Mouse (Mus musculus) spleen, postnatal 36 days (tissue): Measurements from ENCODE around the gene Mapk8ip1.
A peak's percentile ranks its signal among the peaks of the same experiment; 100 is the strongest.

Experiments used
- DNase-seq, 2 experiments: peaks; one replicate each; pipeline ENCODE4 v3.0.0; 2022; ENCODE audit warnings: low spot score in 2 of 2, mixed read lengths in 1 of 2

Mapk8ip1 gene

DNA sequence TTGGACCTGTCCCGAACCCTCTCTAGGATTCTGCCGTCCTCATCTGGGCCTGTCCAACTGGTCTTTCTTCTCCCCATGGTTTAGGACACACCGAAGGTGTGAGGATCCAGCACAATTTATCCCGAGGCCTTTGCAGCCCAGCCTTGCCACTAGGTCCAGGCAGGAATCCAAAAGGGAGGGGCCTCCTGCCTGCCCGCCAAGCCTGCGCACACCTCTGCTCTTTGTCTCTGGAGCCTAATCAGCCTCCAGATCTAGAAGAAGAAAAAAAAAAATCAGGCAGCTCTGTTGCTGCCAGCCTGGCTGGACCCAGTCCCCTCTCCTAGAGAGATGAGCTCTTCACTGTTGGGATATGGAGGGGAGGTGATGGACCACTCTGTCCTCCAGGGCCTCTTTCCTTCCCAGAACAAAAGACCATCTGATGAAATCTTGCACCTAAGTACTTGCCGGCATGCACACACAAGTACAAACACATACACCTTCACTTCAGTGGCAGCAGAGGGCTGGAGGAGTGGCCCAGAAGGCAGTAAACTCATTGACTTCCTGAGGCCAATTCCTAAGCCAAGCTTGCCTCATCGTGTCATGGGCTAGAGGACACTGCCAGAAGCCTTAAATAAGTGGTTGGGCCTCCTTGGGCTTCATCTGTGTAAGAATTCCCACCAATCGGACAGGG lies 28.2 kb downstream of the Mapk8ip1 start:
- DNase-seq, result no peak

- no peak for DNase-seq
Observed at GRCm38 (mm10) chr2:92371971-92372690, 28.9 kb downstream of the Mapk8ip1 start.

DNA sequence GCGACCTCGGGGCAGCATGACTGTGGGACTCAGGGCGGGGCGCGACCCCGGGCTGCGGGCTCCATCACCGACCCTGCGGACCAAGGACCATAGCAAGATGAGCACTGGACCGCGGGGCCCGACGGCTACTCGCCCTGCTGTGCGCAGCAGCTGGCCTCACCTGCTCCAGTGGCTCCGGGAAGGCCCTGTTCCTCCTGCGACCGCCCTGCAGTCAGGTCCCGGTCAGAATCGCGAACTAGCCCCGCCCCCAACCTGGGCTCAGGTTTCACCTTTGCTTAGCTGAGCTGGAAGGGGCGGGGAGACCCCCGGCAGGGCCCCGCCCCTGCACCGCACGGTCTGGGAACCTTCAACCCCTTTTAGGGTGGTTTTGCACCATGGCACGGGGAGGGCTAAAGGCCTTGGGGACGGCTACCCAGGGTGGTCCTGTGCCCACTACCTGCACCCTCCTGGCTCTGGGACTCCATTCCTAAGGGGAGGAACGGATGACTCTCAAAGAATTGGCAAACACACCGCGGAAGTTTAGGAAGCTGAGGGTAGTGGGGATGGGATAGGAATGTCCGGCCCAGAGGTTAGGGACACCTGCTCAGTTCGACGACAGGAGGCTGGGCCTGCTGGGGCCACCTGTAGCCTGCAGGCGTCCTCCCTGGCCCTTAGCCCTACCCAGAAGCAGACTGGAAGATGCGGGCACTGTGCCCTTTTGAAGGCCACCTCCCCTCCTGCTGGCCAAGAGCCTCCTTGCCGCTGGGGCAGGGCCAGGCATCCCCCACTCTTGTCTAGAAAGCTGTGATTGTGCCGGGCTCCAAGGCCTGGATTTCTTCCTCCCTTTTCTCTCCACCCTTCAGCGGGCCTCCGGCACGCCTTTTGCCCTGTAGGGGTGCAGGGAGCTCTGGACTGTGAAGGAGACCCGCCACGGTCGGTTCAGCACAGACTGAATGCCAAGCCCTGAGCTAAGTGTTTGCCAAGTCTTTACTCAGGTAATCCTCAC lies 29.9 kb downstream of the Mapk8ip1 start:
- peak in 1 of 2 experiments; percentile 26 for DNase-seq

DNA sequence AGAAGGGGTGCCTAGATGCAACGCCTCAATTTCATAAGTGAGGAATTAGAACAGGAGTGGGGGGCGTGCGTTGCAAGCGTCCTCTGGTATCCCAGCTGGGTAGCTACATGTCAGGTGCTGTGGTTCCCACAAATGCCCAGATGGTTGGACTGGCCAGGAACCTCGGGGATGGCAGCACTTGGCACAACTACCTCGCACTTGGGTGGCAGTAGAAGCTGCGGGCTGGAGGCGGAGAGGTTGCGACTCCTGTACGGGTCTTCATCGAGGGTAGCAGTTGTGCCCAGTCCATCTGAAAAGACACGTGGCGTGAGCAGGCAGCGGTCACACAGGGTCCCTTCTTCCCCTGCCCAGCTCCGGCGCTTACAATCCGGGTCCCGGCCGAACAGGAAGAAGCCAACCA lies 30.7 kb downstream of the Mapk8ip1 start:
- no peak for DNase-seq

DNA sequence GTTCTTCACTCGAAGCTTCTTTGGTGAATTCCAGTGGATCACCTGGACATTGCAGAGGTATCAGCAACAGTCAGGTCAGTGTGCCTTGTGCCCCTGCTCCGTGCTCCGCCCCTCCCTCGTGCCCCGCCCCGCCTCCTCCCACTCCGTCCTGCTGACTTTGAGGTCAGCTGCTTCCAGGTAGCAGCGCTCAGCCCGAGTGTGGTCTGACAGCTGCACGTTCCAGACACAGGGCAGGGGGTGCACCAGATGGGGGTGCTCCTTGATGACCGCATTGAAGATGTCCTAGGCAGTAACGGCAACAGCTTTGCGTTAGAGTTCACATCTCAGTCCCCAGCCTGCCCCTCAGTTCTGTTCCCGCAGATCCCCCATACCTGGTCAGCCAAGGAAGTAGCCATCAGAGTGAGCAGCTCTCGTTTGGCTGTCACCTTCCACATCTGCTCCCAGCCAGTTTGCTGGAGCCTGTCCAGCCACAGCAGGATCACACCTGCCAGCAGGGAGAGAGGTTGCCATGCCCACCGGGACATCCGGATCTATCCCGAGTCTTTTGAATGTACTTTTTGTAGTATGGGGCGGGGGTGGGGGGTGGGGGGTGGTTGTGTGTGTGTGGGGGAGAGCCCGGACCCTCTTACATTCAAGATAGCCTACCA lies 33.6 kb downstream of the Mapk8ip1 start:
- no peak for DNase-seq

GRCm38 (mm10) chr2:92365568-92365967 lies 35.5 kb downstream of the Mapk8ip1 start:
- DNase-seq, result no peak

- DNase-seq, result no peak
Observed at GRCm38 (mm10) chr2:92364086-92364485, 37.0 kb downstream of the Mapk8ip1 start.

- no peak for DNase-seq
Observed at GRCm38 (mm10) chr2:92362571-92363228, 38.4 kb downstream of the Mapk8ip1 start.

DNA sequence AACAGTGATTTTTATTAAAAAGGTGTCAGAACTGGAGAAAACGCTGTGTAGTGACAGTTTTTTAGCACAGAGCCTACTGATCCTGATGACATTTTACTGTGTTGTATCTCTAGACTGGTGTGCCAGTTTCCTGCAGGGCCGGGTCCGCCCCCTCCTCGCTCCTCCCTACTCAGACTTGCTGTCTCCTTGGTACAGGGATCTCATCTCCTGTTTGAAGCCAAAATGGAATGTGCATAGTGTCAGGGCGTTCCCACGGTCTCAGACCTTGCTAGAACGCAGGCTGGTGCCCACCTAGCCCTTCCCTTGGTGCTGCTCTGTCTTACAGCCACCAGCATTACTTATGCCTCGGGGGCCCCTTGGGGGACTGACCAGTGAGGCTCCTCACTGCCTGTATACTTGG lies 39.3 kb downstream of the Mapk8ip1 start:
- DNase-seq, result no peak

DNA sequence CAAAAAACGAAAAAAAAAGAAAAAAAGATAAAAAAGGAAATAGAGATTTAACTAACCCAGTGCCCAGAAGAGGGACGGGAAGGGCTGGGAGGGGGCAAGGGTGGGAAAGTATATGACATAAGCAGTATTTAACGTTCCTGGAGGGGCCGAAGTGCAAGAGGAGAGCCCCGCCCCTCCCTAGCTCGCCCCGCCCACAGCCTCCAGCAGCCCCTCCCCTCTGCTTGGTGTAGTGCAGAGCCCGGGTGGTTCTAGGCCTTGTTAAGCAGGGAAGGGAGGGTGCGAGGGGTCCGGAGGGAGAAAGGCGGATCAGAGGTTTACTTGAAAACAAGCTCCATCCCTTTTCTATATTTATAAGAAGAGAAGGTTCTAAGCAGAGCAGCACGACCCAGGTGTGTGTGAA lies 40.2 kb downstream of the Mapk8ip1 start:
- no peak for DNase-seq

DNA sequence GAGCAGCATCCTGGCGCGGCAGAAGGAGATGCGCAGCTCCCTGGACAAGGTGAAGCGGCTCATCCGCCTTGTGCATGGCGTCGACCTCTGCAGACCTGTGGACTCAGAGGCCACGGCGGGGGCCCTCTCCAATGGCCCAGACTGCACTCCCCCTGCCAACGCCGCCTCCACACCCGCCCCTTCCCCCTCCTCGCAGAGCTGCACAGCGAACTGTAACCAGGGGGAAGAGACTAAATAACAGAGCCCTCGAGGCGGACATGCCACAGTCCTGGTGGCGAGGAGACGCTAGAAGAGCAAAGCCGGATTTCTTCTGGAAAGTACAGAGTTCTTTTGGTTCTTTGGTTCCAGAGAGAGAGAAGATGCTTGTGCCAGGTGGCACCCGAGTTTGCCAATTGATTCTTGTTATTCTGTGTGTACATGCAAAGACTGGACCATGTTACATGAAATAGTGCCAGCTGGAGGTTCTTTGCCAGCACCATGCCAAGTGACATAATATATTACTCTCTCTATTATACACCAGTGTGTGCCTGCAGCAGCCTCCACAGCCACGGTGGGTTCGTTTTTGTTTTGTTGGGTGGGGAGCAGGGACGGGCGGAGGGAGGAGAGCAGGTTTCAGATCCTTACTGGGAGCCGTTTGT lies 40.8 kb downstream of the Mapk8ip1 start:
- no peak for DNase-seq

- DNase-seq, result no peak
Observed at GRCm38 (mm10) chr2:92359301-92359700, 41.8 kb downstream of the Mapk8ip1 start.

DNA sequence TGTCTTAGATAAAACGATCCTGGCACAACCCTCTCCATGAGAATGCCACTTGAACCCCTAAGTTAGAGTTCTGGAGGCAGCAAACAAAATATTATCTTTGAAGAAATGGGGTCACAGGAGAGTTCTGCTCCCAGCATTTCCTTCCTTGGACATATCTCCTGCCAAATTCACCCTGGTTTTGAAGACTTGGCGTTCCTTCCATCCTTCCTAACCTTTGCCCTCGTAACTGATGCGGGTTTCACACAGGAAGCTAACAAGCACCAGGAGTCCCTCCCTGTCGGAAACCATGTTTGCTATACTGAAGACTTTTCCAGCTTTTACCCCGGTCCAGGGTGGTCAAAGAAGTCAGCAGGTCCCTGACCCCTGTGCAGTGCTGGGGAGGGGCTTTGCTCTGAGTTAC lies 46.8 kb downstream of the Mapk8ip1 start:
- DNase-seq, result no peak

DNA sequence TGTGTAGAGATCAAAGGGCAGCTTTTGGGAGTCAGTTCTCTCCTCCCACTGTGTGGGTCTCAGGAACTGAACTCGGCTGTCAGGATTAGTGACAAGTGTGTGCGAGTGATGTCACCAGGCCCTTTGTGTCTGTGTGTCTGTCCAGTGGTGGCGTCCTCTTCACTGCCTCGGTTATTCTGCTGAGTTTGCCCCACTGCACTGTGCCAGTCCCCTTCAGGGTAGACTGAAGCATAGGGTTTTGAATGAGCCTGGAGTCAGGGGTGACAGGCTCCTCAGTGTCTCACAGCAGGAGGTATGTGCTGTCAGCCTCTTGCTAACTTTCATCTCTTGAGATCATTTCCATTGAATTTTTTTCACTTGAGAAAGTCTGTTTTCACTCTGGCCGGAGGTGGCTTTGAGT lies 47.7 kb downstream of the Mapk8ip1 start:
- DNase-seq, result no peak

- DNase-seq, result no peak
Observed at GRCm38 (mm10) chr2:92350686-92351085, 50.4 kb downstream of the Mapk8ip1 start.

DNA sequence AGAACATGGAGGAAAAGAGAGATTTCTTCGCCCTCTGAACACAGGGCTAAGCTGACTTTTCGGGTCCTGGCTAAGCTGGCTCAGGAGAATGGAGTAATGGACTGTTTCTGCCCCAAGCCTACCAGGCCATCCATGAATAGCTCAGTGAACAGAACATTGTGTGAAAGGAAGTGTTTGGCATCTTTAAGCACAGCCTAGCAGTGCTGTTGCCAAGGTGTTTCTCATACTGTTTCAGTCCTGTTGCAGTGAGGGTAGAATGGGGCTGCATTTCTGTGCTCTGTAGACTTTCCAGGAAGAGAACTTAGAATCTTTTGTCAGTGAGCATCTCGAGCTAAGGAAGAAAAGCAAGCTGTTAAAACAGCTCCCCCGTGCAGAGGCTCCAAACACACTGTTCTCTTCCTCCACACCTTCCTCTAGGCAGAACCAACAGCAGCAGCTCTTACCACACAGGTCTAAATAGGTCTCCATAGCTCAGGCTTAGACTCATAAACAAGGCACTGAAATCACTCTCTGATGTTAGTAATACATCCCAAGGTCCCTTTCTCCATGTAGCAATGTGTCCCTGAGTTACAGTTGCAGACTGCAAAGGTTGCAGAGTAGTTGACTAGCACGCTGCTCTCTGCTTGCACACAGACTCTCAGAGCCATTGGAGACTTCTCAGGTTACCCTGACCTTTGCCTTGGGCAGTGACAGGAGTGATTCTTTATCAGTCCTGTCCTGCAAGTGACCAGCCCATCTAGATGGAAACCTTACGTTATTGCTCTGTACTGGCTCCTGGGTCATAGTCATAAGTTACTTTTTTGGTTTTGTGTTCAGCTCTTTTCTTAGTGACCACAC lies 51.3 kb downstream of the Mapk8ip1 start:
- DNase-seq, result no peak

DNA sequence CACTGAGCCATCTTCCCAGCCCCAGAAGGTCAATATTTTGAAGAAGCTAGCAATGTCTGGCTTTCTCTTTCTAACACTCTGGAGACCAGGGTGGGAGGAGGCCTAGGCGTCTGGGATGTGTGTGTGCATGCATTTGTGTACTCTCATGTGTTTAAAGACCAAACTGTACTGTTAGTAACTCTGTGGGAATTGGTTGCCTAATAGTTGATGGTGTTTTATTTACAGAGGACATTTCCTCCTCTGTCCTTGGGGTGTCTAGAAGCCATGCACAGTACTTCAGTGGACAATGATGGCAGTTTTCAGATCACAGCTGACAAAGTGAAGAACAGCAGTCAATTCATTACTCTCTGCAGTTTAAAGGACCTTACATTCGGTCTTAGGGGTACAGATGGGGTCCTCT lies 53.9 kb downstream of the Mapk8ip1 start:
- DNase-seq, result no peak

DNA sequence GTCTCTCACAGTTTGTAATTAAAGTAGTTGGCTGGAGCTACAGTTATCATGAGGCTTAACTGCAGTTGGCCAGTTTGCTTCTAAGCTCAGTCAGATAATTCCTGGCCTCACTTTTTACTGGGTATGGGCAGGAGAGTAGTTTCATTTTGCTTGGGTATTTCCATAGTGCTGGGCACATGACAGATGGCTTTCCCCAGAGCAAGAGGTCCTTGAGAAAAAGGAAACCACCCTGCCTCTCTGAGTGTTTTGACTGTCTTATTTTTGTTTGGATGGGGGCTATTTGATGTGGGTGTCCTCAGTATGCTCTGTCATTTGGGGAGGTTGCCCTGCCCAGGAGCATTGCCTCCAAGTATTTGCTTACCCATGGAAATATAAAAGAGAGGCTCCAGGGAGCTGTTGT lies 58.6 kb downstream of the Mapk8ip1 start:
- no peak for DNase-seq
